Mouse (Mus musculus): ENCODE measurements around the gene Tspan1.

Tspan1 gene

GRCm38 (mm10) chr4:116125803-116126386 is 41.5 kb downstream of the Tspan1 start:
- no peak for DNase-seq (ENCODE audit: low read depth, low spot score)

- DNase-seq (ENCODE audit: low read depth, low spot score): peak; percentile 81
These were observed 43.5 kb downstream of the Tspan1 start, which contains the start of the genes Rad54l and Pomgnt1 for GRCm38 (mm10) chr4:116123602-116124519. Gene Rad54l, minus strand, starts transcription at chr4:116123690. Gene Pomgnt1, plus strand, starts transcription at chr4:116123840.

GRCm38 (mm10) chr4:116122762-116123161 is 44.6 kb downstream of the Tspan1 start:
- no peak for DNase-seq (ENCODE audit: low read depth, low spot score)
